Mouse (Mus musculus): ENCODE measurements around the gene Cyct.

DNA sequence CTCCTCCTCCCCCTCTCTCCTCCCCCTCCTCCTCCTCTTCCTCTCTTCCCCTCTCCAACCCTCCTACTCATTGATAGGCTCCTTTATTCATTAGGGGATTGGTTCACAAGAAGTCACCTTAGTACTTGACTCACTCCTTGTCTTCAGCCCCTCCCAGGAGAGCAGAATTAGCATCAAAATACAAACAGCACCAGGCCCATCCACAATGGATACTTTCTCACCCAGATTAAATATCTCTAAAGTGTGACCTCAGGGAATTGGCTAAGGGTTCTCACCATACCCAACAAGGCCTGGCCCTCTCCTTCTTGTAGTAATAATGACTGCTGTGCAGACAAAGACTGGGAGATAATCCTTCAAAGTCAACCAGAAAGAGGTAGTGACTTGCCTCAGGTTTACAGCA lies 39.9 kb upstream of the Cyct start:
- TF ChIP-seq CTCF (conservative IDR thresholded peaks at IDR 0.05; ENCODE audit: low read length) (no peak), POU5F1 (IDR thresholded peaks at IDR 0.05; ENCODE audit: borderline replicate concordance, low read length) (no peak)
